Mouse (Mus musculus): Measurements from ENCODE around the gene Ints5. TPM values are rescaled to one million over a fixed set of nuclear protein-coding genes. Genes with fewer than 3 reads are reported as not detected.

The Ints5 gene
- polyA plus RNA-seq, 1 experiment from 2014 or later, result 46.5 TPM

DNA sequence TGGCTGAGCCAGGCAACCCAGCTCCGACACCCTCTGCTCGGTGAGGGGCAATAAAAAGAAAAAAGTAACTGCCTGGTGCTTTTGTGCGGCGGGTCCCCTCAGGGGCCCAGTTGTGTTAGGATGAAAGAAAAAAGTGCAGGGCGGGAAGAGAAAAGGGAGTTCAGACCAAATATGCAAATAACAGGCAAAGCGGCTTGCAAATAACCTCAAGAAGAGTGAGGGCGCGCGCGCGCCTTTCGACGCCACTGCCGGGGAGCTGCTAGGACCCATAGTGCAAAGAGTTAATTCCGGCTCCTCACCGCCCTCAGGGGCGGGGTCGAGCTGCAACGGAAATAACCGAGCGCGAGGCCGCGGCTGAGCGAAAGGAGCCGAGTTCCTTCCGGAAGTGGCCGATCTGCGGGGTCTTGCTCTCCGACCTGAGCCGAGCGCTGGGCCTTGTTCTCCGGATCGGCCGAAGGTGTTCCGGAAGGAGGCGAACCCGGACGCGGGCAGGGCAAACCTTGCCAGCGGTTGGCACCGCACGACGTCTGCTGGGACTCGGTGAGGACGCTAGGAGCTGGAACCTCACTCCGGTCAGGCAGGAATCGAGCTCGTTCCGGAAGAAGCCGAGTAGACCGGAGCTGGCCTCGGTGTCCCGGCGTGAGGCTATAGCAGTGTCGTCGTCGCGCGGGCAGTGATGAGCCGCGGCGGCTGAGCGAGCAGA lies 48.9 kb downstream of the Ints5 start, which contains the start of gene Mta2:
Mta2 (plus strand) TSS at position 361 of the 703 bp plus-strand sequence.
- WGBS, result under 1% methylated on average over 64 of the region's 64 CpGs
- Histone ChIP-seq H3K4me1 (ENCODE audit: insufficient read depth) (peaks cover 15% of the 10 kb centered on the region), H3K4me3 (ENCODE audit: low read depth, low read length) (peak within 1 kb of the TSS; percentile 96), H3K36me3 (ENCODE audit: insufficient read depth) (peaks cover 62% of the 10 kb centered on the region), H3K27ac (ENCODE audit: low read depth) (peak within 1 kb of the TSS; percentile 99), H3K9ac (peak within 1 kb of the TSS; percentile 99), H3K4me2 (peak within 1 kb of the TSS; percentile 82), H3K9me3 (ENCODE audit: low read depth, low read length) (no peaks in the 10 kb centered on the region), H3K27me3 (ENCODE audit: insufficient read depth, low read length) (no peaks in the 10 kb centered on the region)
- peak; percentile 99 for DNase-seq
- ATAC-seq (ENCODE audit: insufficient read depth), result peak; percentile 95
- 0 out of 2 replicates have a peak, but pooled peaks have one; percentile 14 for TF ChIP-seq CTCF (IDR thresholded peaks at IDR 0.05; ENCODE audit: low read depth)

DNA sequence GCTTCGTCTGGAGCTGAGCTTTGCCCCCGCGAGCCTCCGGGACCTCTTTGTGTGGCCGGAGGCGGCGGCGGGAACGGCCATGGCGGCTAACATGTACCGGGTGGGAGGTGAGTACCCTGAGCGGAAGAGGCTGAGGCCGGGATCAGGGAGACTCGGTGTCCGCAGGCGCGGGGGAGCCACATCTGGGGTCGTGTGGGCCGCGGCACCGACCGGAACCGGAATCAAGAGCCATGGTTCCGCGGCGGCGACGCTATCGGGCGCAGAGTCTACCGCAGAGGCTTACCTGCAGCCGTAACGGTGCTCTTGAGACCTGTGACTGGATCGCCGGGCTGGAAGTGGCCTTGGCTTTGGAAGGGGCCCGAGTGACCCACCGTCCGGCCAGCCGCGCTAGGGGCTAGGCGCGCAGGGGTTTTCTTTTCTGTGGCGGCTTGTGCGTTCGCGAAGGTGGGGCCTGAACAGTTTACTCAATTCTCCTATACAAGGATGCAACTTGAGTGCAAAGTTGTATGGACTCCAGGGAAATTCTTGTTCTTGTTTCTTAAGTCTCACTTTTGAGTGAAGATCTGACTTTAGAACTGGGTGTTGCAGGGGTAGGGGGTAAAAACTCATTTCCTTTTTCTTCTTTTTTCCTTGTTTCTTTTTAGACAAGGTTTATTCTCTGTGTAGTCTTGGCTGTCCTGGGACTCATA lies 49.6 kb downstream of the Ints5 start:
- no peaks in the 10 kb centered on the region for H3K9me3 ChIP-seq (ENCODE audit: low read depth, low read length)
- WGBS, result under 1% methylated on average over 46 of the region's 46 CpGs
- H3K9ac ChIP-seq, result peak overlapping the region; percentile 99
- H3K36me3 ChIP-seq (ENCODE audit: insufficient read depth), result peaks cover 62% of the 10 kb centered on the region
- no peak for TF ChIP-seq CTCF (IDR thresholded peaks at IDR 0.05; ENCODE audit: low read depth)
- no peaks in the 10 kb centered on the region for H3K27me3 ChIP-seq (ENCODE audit: insufficient read depth, low read length)
- ATAC-seq (ENCODE audit: insufficient read depth) (peak; percentile 35), DNase-seq (peak; percentile 61)
- H3K4me2 ChIP-seq, result peak overlapping the region; percentile 82
- peaks cover 15% of the 10 kb centered on the region for H3K4me1 ChIP-seq (ENCODE audit: insufficient read depth)
- H3K27ac ChIP-seq (ENCODE audit: low read depth), result peak overlapping the region; percentile 99
- peak overlapping the region; percentile 96 for H3K4me3 ChIP-seq (ENCODE audit: low read depth, low read length)

DNA sequence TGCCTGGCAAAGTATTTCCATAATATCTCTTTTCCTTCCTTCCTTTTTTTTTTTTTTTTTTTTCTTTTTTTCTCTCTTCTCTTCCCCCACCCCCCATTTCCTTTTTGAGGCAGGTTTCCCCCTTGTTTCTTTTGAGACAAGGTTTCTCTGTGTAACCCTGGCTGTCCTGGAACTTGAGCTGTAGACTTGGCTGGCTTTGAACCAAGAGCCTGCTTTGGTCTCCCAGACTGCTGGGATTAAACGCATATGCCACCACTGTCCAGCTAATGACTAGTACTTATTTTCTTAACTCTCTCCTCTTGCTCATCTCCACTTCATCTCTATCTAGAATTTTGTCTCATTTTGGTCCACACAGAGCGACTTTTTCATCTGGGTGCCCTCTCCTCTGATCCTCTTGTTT lies 50.2 kb downstream of the Ints5 start:
- peak overlapping the region; percentile 96 for H3K4me3 ChIP-seq (ENCODE audit: low read depth, low read length)
- H3K9me3 ChIP-seq (ENCODE audit: low read depth, low read length), result no peaks in the 10 kb centered on the region
- DNase-seq, result peak; percentile 15
- H3K27me3 ChIP-seq (ENCODE audit: insufficient read depth, low read length), result no peaks in the 10 kb centered on the region
- H3K4me2 ChIP-seq, result peak overlapping the region; percentile 82
- H3K4me1 ChIP-seq (ENCODE audit: insufficient read depth), result peaks cover 15% of the 10 kb centered on the region
- peak overlapping the region; percentile 99 for H3K9ac ChIP-seq
- no peak for ATAC-seq (ENCODE audit: insufficient read depth)
- H3K27ac ChIP-seq (ENCODE audit: low read depth), result peak overlapping the region; percentile 99; the same call in 1 of the 2 replicates
- no peak for TF ChIP-seq CTCF (IDR thresholded peaks at IDR 0.05; ENCODE audit: low read depth)
- 49% methylated on average over 2 of the region's 2 CpGs for WGBS
- peaks cover 65% of the 10 kb centered on the region for H3K36me3 ChIP-seq (ENCODE audit: insufficient read depth)

DNA sequence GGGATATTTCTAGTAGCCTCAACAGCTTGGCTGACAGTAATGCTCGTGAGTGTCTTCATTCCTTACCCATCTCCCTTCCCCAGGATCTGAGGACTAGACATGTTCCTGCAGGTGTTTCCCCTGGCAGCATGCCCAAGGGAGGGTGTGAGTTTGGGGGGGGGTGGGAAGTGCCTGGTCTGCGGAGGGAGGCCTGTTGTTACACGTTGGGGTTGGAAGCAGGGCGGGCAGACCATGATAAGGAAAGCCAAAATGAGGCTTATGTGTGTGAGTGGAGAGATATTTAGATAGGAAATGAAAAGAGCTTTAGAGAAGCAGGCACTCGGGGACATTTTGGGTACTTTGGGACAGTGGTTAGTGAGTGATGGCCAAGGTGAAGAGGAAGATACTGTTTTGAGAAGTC lies 51.3 kb downstream of the Ints5 start:
- WGBS, result 24% methylated on average over 5 of the region's 5 CpGs
- Histone ChIP-seq H3K9me3 (ENCODE audit: low read depth, low read length) (no peaks in the 10 kb centered on the region), H3K4me3 (ENCODE audit: low read depth, low read length) (peak overlapping the region; percentile 96), H3K36me3 (ENCODE audit: insufficient read depth) (peaks cover 65% of the 10 kb centered on the region), H3K27me3 (ENCODE audit: insufficient read depth, low read length) (no peaks in the 10 kb centered on the region), H3K4me1 (ENCODE audit: insufficient read depth) (peaks cover 15% of the 10 kb centered on the region), H3K9ac (peak overlapping the region; percentile 99), H3K4me2 (peak overlapping the region; percentile 82), H3K27ac (ENCODE audit: low read depth) (0 out of 2 replicates have a peak overlapping the region, but pooled peaks have one; percentile 19)
- no peak for TF ChIP-seq CTCF (IDR thresholded peaks at IDR 0.05; ENCODE audit: low read depth)
- ATAC-seq (ENCODE audit: insufficient read depth) (no peak), DNase-seq (peak; percentile 22)

DNA sequence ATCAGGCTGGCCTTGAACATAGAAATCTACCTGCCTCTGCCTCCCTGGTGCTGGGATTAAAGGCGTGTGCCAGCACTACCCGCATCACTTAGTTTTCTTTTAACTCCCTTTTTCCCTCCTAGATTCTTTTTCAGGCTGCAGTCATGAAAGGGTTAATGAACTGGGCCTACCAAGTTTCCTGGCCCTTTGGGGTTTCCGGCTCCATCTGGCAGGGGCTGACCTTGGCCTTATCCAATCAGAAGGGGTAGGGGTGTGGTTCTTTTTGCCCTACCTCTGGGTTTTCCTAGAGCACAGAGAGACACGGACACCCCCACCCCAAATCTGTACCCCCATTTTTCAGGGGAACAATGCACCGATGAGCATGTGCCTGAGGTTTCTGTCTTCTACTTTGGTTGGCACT lies 51.9 kb downstream of the Ints5 start:
- Histone ChIP-seq H3K4me1 (ENCODE audit: insufficient read depth) (peaks cover 15% of the 10 kb centered on the region), H3K4me2 (peak overlapping the region; percentile 82), H3K27ac (ENCODE audit: low read depth) (no peak overlapping the region), H3K9ac (peak overlapping the region; percentile 37), H3K27me3 (ENCODE audit: insufficient read depth, low read length) (no peaks in the 10 kb centered on the region), H3K36me3 (ENCODE audit: insufficient read depth) (peaks cover 62% of the 10 kb centered on the region), H3K9me3 (ENCODE audit: low read depth, low read length) (no peaks in the 10 kb centered on the region), H3K4me3 (ENCODE audit: low read depth, low read length) (peak overlapping the region; percentile 26)
- DNase-seq (peak; percentile 93), ATAC-seq (ENCODE audit: insufficient read depth) (no peak)
- no peak for TF ChIP-seq CTCF (IDR thresholded peaks at IDR 0.05; ENCODE audit: low read depth)
- 23% methylated on average over 5 of the region's 5 CpGs for WGBS

DNA sequence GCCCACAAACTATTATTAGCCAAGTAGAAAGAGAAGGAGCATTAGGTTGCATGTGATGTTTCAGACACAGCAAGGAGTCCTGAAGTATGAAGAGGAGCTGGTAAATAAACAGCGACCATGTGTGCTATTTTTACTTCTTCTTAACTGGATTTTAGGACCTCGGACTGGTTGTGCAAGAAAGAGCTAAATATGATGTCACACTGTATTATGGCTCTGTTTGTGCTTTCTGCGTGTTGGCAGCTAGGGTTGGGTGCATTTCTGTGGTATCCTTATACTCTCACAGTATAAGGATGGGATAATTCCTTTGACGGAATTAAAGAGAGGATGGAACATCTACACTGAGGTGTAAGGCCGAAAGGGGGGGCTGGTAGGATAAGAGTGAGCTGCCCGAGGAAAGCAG lies 52.4 kb downstream of the Ints5 start:
- DNase-seq (no peak), ATAC-seq (ENCODE audit: insufficient read depth) (no peak)
- no peak for TF ChIP-seq CTCF (IDR thresholded peaks at IDR 0.05; ENCODE audit: low read depth)
- H3K4me1 ChIP-seq (ENCODE audit: insufficient read depth), result peaks cover 15% of the 10 kb centered on the region
- H3K4me3 ChIP-seq (ENCODE audit: low read depth, low read length), result peak overlapping the region; percentile 26
- H3K9ac ChIP-seq, result peak overlapping the region; percentile 37; the same call in 1 of the 2 replicates
- WGBS, result 71% methylated on average over 6 of the region's 6 CpGs
- H3K27ac ChIP-seq (ENCODE audit: low read depth), result no peak overlapping the region
- no peaks in the 10 kb centered on the region for H3K9me3 ChIP-seq (ENCODE audit: low read depth, low read length)
- peaks cover 66% of the 10 kb centered on the region for H3K36me3 ChIP-seq (ENCODE audit: insufficient read depth)
- peak overlapping the region; percentile 82 for H3K4me2 ChIP-seq
- no peaks in the 10 kb centered on the region for H3K27me3 ChIP-seq (ENCODE audit: insufficient read depth, low read length)

DNA sequence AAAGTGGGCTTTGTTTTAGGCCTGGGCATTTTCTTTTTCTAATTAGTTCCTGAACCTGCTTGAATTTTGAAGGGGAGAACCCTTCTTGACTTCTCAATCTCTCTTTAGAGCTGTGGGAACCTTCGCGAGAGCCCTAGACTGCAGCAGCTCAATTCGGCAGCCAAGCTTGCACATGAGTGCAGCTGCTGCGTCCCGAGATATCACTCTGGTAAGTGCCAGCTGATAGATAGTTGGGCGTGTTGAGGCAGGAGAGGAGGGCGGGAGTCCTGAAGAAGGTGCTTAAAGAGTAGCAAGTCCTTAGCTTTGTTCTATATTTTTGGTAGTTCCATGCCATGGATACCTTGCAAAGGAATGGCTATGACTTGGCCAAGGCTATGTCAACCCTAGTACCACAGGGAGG lies 54.1 kb downstream of the Ints5 start:
- peaks cover 15% of the 10 kb centered on the region for H3K4me1 ChIP-seq (ENCODE audit: insufficient read depth)
- no peak for ATAC-seq (ENCODE audit: insufficient read depth)
- WGBS, result 83% methylated on average over 7 of the region's 7 CpGs
- no peak overlapping the region for H3K27ac ChIP-seq (ENCODE audit: low read depth)
- H3K4me2 ChIP-seq, result no peak overlapping the region
- H3K9ac ChIP-seq, result no peak overlapping the region
- TF ChIP-seq CTCF (IDR thresholded peaks at IDR 0.05; ENCODE audit: low read depth), result no peak
- no peak for DNase-seq
- H3K36me3 ChIP-seq (ENCODE audit: insufficient read depth), result peaks cover 83% of the 10 kb centered on the region
- H3K27me3 ChIP-seq (ENCODE audit: insufficient read depth, low read length), result no peaks in the 10 kb centered on the region
- H3K4me3 ChIP-seq (ENCODE audit: low read depth, low read length), result no peak overlapping the region
- no peaks in the 10 kb centered on the region for H3K9me3 ChIP-seq (ENCODE audit: low read depth, low read length)

Small RNAs within 50 kb of the gene (microRNA-seq; reads per million reads assigned to microRNA genes)
- gene Mir5136 (ENCODE audit: borderline number of aligned reads), result not detected

Other genes with a start within 250 kb of the Ints5 start
- gene Chrm1, start 229.2 kb upstream of the Ints5 start, polyA plus RNA-seq (2014; fragmentation: Nextera tagmentation; extraction: Ambion mirVana), result 0.05 and 0.08 TPM in 2 replicates
- 85.0 and 89.1 TPM in 2 replicates for gene Slc3a2, start 169.6 kb upstream of the Ints5 start, polyA plus RNA-seq (2014; fragmentation: Nextera tagmentation; extraction: Ambion mirVana)
- 83.4 and 88.0 TPM in 2 replicates for gene Wdr74, start 157.2 kb upstream of the Ints5 start, polyA plus RNA-seq (2014; fragmentation: Nextera tagmentation; extraction: Ambion mirVana)
- gene 1700092M07Rik, start 152.3 kb upstream of the Ints5 start, polyA plus RNA-seq (2014; fragmentation: Nextera tagmentation; extraction: Ambion mirVana), result 1.2 and 2.3 TPM in 2 replicates
- 122 and 126 TPM in 2 replicates for gene Stx5a, start 151.6 kb upstream of the Ints5 start, polyA plus RNA-seq (2014; fragmentation: Nextera tagmentation; extraction: Ambion mirVana)
- gene Nxf1, start 135.9 kb upstream of the Ints5 start, polyA plus RNA-seq (2014; fragmentation: Nextera tagmentation; extraction: Ambion mirVana), result 195 and 197 TPM in 2 replicates
- 166 and 207 TPM in 2 replicates for gene Tmem223, start 122.0 kb upstream of the Ints5 start, polyA plus RNA-seq (2014; fragmentation: Nextera tagmentation; extraction: Ambion mirVana)
- 67.7 and 72.3 TPM in 2 replicates for gene Tmem179b, start 118.5 kb upstream of the Ints5 start, polyA plus RNA-seq (2014; fragmentation: Nextera tagmentation; extraction: Ambion mirVana)
- gene Taf6l, start 106.6 kb upstream of the Ints5 start, polyA plus RNA-seq (2014; fragmentation: Nextera tagmentation; extraction: Ambion mirVana), result 21.5 and 24.7 TPM in 2 replicates
- 162 and 163 TPM in 2 replicates for gene Polr2g, start 94.4 kb upstream of the Ints5 start, polyA plus RNA-seq (2014; fragmentation: Nextera tagmentation; extraction: Ambion mirVana)
- gene Zbtb3, start 90.5 kb upstream of the Ints5 start, polyA plus RNA-seq (2014; fragmentation: Nextera tagmentation; extraction: Ambion mirVana), result 6.1 and 6.6 TPM in 2 replicates
- gene Ttc9c, start 73.7 kb upstream of the Ints5 start, polyA plus RNA-seq (2014; fragmentation: Nextera tagmentation; extraction: Ambion mirVana), result 53.7 and 55.7 TPM in 2 replicates
- 7.9 and 8.3 TPM in 2 replicates for gene Hnrnpul2, start 73.0 kb upstream of the Ints5 start, polyA plus RNA-seq (2014; fragmentation: Nextera tagmentation; extraction: Ambion mirVana)
- not detected in 2 replicates for gene AC129217.1, start 63.2 kb upstream of the Ints5 start, polyA plus RNA-seq (2014; fragmentation: Nextera tagmentation; extraction: Ambion mirVana)
- gene Bscl2, start 55.5 kb upstream of the Ints5 start, polyA plus RNA-seq (2014; fragmentation: Nextera tagmentation; extraction: Ambion mirVana), result 38.4 and 42.5 TPM in 2 replicates
- 1.2 and 2.1 TPM in 2 replicates for gene Gng3, start 53.8 kb upstream of the Ints5 start, polyA plus RNA-seq (2014; fragmentation: Nextera tagmentation; extraction: Ambion mirVana)
- 0.83 and 0.96 TPM in 2 replicates for gene Lrrn4cl, start 42.2 kb upstream of the Ints5 start, polyA plus RNA-seq (2014; fragmentation: Nextera tagmentation; extraction: Ambion mirVana)
- gene Ubxn1, start 21.5 kb upstream of the Ints5 start, polyA plus RNA-seq (2014; fragmentation: Nextera tagmentation; extraction: Ambion mirVana), result 149 and 152 TPM in 2 replicates
- gene Uqcc3, start 12.1 kb upstream of the Ints5 start, polyA plus RNA-seq (2014; fragmentation: Nextera tagmentation; extraction: Ambion mirVana), result 51.9 and 53.9 TPM in 2 replicates
- 72.1 and 78.8 TPM in 2 replicates for gene Lbhd1, start 9.3 kb upstream of the Ints5 start, polyA plus RNA-seq (2014; fragmentation: Nextera tagmentation; extraction: Ambion mirVana)
- gene Gm49403, start 9.1 kb upstream of the Ints5 start, polyA plus RNA-seq (2014; fragmentation: Nextera tagmentation; extraction: Ambion mirVana), result not detected in 2 replicates
- gene 1810009A15Rik, start 4.2 kb upstream of the Ints5 start, polyA plus RNA-seq (2014; fragmentation: Nextera tagmentation; extraction: Ambion mirVana), result 92.0 and 93.3 TPM in 2 replicates
- gene Gm49416, start 4.1 kb upstream of the Ints5 start, polyA plus RNA-seq (2014; fragmentation: Nextera tagmentation; extraction: Ambion mirVana), result 0.37 TPM in 1 of 2 replicates, not detected in the other
- 112 and 121 TPM in 2 replicates for gene Ganab, start 5.1 kb downstream of the Ints5 start, polyA plus RNA-seq (2014; fragmentation: Nextera tagmentation; extraction: Ambion mirVana)
- gene B3gat3, start 27.4 kb downstream of the Ints5 start, polyA plus RNA-seq (2014; fragmentation: Nextera tagmentation; extraction: Ambion mirVana), result 34.5 and 37.8 TPM in 2 replicates
- 0.73 and 1.3 TPM in 2 replicates for gene Rom1, start 36.4 kb downstream of the Ints5 start, polyA plus RNA-seq (2014; fragmentation: Nextera tagmentation; extraction: Ambion mirVana)
- gene Eml3, start 36.5 kb downstream of the Ints5 start, polyA plus RNA-seq (2014; fragmentation: Nextera tagmentation; extraction: Ambion mirVana), result 19.0 and 19.5 TPM in 2 replicates
- gene Mta2, start 48.9 kb downstream of the Ints5 start, polyA plus RNA-seq (2014; fragmentation: Nextera tagmentation; extraction: Ambion mirVana), result 44.0 and 52.1 TPM in 2 replicates
- gene Tut1, start 60.8 kb downstream of the Ints5 start, polyA plus RNA-seq (2014; fragmentation: Nextera tagmentation; extraction: Ambion mirVana), result 27.4 and 28.4 TPM in 2 replicates
- 480 and 516 TPM in 2 replicates for gene Eef1g, start 74.0 kb downstream of the Ints5 start, polyA plus RNA-seq (2014; fragmentation: Nextera tagmentation; extraction: Ambion mirVana)
- 14.9 and 15.8 TPM in 2 replicates for gene Ahnak, start 96.3 kb downstream of the Ints5 start, polyA plus RNA-seq (2014; fragmentation: Nextera tagmentation; extraction: Ambion mirVana)
- gene Scgb1a1, start 195.0 kb downstream of the Ints5 start, polyA plus RNA-seq (2014; fragmentation: Nextera tagmentation; extraction: Ambion mirVana), result not detected in 2 replicates
- gene Asrgl1, start 242.6 kb downstream of the Ints5 start, polyA plus RNA-seq (2014; fragmentation: Nextera tagmentation; extraction: Ambion mirVana), result 13.9 and 15.0 TPM in 2 replicates

Data from lung, embryonic 14.5 days (tissue).